Mouse (Mus musculus) neural tube, embryonic 14.5 days (tissue): ENCODE measurements around the gene Pdcd5. TPM values are rescaled to one million over a fixed set of nuclear protein-coding genes. Genes with fewer than 3 reads are reported as not detected.

Experiments used
- ATAC-seq: fragments of 200-750 bp; cut with Nextera tagmentation; 2 replicates; pipeline ENCODE4 v1.8.0; 2017; ENCODE audit warnings: low read depth, mild to moderate bottlenecking, moderate TSS enrichment, moderate library complexity
- H3K27ac ChIP-seq: fragments of 300-500 bp; sonication (generic); 2 replicates; pipeline ENCODE4 v1.5.1; 2014; ENCODE audit warnings: low read depth, mild to moderate bottlenecking, control low read depth, low read length, moderate library complexity, mixed read lengths
- H3K27me3 ChIP-seq: fragments of 300-500 bp; sonication (generic); 2 replicates; pipeline ENCODE4 v1.6.1; 2014; ENCODE audit warnings: low read length; ENCODE audit not compliant: control insufficient read depth, insufficient read depth
- H3K36me3 ChIP-seq: fragments of 300-500 bp; sonication (generic); 2 replicates; pipeline ENCODE4 v1.6.1; 2014; ENCODE audit warnings: low read length, mixed read lengths; ENCODE audit not compliant: control insufficient read depth, insufficient read depth
- H3K4me1 ChIP-seq: fragments of 300-500 bp; sonication (generic); 2 replicates; pipeline ENCODE4 v1.6.1; 2014; ENCODE audit warnings: low read length; ENCODE audit not compliant: control insufficient read depth, insufficient read depth
- H3K4me2 ChIP-seq: fragments of 300-500 bp; sonication (generic); 2 replicates; pipeline ENCODE4 v1.6.1; 2014; ENCODE audit warnings: mild to moderate bottlenecking, low read depth, low read length, control low read depth
- H3K4me3 ChIP-seq: fragments of 300-500 bp; sonication (generic); 2 replicates; pipeline ENCODE4 v1.5.1; 2014; ENCODE audit warnings: low read depth, low read length, control low read depth, mixed read lengths
- H3K9ac ChIP-seq: fragments of 300-500 bp; sonication (generic); replicated peaks from 2 replicates; pipeline ENCODE4 v1.6.1; 2014; ENCODE audit warnings: low read depth, mild to moderate bottlenecking, control low read depth, low read length, mixed read lengths
- H3K9me3 ChIP-seq: fragments of 300-500 bp; sonication (generic); 2 replicates; pipeline ENCODE4 v1.6.1; 2016; ENCODE audit warnings: low read length; ENCODE audit not compliant: control insufficient read depth
- WGBS: fragments of 180-500 bp; shearing (Covaris S2); extraction: QIAGEN DNeasy Blood & Tissue Kit; methylation state at CpG from one replicate; pipeline ENCODE4 v1.1.7; 2014; 5-methylcytosine and 5-hydroxymethylcytosine counted together
- polyA plus RNA-seq: library from polyadenylated mRNA; unstranded; fragments of >200 nt; fragmentation: Nextera tagmentation; extraction: Ambion mirVana; gene quantifications from 2 replicates; pipeline ENCODE4 v1.2.1, GENCODE M21; 2014

Pdcd5 gene
- polyA plus RNA-seq, 1 experiment from 2014 or later: 291 TPM

DNA sequence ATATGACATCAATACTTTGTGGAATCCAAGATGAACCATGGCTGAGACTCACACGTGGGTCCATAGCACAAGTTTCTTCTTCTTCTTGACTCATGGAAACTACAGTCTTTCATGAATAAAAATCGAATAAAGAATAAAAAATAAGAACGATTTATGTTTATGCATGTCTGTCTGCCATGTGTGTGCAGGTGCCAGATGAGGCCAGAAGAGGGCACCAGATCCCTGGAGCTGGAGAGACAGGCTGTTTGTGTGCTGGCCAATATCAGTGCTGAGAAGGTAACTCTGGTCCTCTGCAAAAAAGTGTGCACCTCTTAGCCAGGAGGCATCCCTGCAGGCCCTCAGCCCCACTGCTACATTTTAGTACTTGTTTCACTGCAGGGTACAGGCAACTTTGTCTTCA, 34.2 kb upstream of the Pdcd5 start:
- Histone ChIP-seq H3K36me3 (no peaks in the 10 kb centered on the region), H3K4me1 (no peaks in the 10 kb centered on the region), H3K9ac (no peak overlapping the region), H3K9me3 (no peaks in the 10 kb centered on the region), H3K27ac (no peak overlapping the region), H3K27me3 (no peaks in the 10 kb centered on the region), H3K4me2 (no peak overlapping the region), H3K4me3 (no peak overlapping the region)
- WGBS: 74% methylated on average over 3 of the region's 3 CpGs
- no peak for ATAC-seq

DNA sequence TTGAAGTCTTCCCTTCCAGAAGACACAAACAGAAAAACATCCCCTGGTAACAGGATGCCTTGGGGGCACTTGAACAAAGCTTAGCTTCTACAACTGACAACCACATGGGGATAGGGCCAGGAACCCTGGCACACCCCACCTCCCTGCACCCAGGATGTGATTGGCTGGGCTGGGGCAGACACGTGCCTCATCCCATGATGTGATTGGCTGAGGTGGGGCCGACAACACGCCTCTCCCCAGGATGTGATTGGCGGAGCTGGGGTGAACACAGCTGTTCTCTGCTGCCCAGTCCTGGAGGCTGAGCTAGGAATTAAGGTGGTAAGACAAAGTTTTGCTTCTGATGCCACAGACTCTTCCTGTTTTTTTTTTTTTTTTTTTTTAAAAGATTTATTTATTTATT, 31.7 kb upstream of the Pdcd5 start:
- H3K9me3 ChIP-seq: no peaks in the 10 kb centered on the region
- no peak overlapping the region for H3K9ac ChIP-seq
- no peak overlapping the region for H3K4me2 ChIP-seq
- WGBS: 83% methylated on average over 4 of the region's 4 CpGs
- ATAC-seq: no peak
- no peaks in the 10 kb centered on the region for H3K4me1 ChIP-seq
- no peak overlapping the region for H3K4me3 ChIP-seq
- H3K27ac ChIP-seq: no peak overlapping the region
- no peaks in the 10 kb centered on the region for H3K27me3 ChIP-seq
- H3K36me3 ChIP-seq: no peaks in the 10 kb centered on the region

DNA sequence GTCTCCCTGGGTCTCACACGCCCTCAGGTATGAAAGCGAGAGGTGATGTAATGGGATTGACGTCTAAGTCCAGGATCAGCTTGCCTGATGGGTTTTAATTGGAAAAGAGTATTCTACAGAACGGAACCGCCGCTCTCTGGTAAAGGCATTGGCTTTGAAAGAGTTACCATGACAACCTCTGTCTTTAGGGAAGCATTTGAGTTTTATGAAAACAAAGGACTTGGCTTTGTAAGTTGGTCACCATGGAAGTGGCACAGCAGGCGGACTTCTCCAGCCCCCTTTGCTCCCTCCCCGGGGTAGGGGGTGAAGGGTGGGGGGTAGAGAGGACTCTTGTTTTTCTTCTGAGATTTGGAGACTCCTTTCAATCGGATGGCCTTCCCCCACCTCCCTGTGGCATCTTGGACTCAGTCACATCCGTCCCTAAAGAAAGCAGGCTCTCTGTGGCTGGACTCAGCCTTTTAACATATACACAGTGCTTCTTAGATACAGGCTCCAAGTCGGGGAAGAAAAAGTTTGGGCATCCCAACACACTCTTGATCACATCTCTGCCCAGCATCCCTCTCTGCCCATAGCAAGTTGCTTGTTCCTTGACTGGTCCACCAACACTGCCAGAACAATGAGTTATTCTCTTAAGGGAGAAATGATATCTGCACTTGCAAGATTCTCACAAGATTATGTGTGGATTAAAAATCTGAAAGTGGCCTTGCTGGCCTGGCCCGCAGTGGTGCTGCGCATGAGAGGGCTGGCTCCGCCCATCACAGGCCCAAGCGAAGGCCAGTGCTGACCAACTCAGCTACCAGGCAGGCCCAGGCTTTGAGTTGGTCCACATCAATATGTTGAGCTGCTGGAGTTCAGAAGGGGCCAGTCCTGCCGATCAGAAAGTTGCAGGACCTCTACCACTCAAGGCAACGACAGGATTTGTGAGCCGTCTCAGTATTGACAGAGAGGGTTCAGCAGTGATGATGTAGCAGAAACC, 21.0 kb upstream of the Pdcd5 start:
- Histone ChIP-seq H3K4me2 (no peak overlapping the region), H3K36me3 (no peaks in the 10 kb centered on the region), H3K9me3 (no peaks in the 10 kb centered on the region), H3K9ac (no peak overlapping the region), H3K4me3 (no peak overlapping the region), H3K27ac (peak overlapping the region; percentile 78), H3K4me1 (peaks cover 10% of the 10 kb centered on the region; the same call in 1 of the 2 replicates), H3K27me3 (no peaks in the 10 kb centered on the region)
- WGBS: 31% methylated on average over 18 of the region's 18 CpGs
- peak; percentile 79 for ATAC-seq

DNA sequence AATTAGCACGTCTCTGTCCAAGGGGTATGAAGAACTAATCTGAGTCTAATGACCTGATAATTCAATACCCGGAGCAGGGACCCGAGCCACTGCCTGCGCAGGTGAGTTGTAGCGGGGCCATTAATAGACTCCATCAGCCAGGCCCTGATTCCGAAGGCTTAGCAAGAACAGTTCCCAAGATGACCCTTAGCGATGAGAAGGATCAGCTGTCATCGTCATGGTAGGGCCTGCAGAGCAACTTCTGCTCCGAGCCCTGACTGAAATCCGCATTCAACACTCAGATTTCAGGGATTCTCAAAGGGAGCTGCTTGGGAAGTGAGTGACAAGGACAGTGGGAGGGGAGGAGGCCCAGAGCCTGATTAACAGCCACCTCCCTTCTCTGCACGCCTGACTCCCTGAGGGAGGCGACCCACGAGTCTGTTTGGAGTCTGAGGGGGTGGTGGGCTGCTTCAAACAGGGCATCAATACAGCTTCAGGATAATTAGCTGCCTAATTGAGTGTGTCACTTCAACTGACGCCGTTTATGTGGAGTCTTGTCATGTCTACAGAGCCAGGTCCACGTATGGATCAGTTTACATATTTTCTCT, 16.6 kb upstream of the Pdcd5 start:
- WGBS: 48% methylated on average over 16 of the region's 16 CpGs
- Histone ChIP-seq H3K9me3 (no peaks in the 10 kb centered on the region), H3K4me3 (no peak overlapping the region), H3K36me3 (no peaks in the 10 kb centered on the region), H3K27ac (no peak overlapping the region), H3K4me1 (peaks cover 10% of the 10 kb centered on the region; the same call in 1 of the 2 replicates), H3K9ac (no peak overlapping the region), H3K4me2 (no peak overlapping the region), H3K27me3 (no peaks in the 10 kb centered on the region)
- ATAC-seq: no peak

DNA sequence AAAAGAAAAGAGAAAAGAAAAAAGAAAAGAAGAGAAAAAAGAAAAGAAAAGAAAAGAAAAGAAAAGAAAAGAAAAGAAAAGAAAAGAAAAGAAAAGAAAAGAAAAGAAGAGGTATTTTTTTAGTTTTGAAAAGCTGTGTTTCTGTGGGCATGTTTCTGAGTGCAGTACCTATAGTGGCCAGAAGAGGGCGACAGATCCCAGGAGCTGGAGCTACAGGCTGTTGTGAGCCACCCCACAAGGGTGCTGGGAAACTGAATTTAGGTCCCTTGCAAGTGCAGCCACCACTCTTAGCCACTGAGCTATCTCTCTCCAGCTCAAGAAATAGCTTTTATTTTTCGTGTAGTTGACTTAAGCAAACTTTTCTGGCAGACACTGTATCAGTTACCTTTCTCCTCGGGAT, 11.9 kb upstream of the Pdcd5 start:
- 57% methylated on average over 3 of the region's 3 CpGs for WGBS
- no peak for ATAC-seq
- Histone ChIP-seq H3K4me1 (0 out of 2 replicates have a peak, but pooled peaks cover 4% of the 10 kb centered on the region), H3K9ac (no peak overlapping the region), H3K4me2 (no peak overlapping the region), H3K27ac (no peak overlapping the region), H3K36me3 (no peaks in the 10 kb centered on the region), H3K9me3 (no peaks in the 10 kb centered on the region), H3K27me3 (no peaks in the 10 kb centered on the region), H3K4me3 (no peak overlapping the region)

GRCm38 (mm10) chr7:35657829-35658228, 10.5 kb upstream of the Pdcd5 start:
- H3K27ac ChIP-seq: no peak overlapping the region
- 48% methylated on average over 6 of the region's 6 CpGs for WGBS
- no peaks in the 10 kb centered on the region for H3K27me3 ChIP-seq
- no peak overlapping the region for H3K9ac ChIP-seq
- no peak overlapping the region for H3K4me2 ChIP-seq
- H3K36me3 ChIP-seq: no peaks in the 10 kb centered on the region
- no peak overlapping the region for H3K4me3 ChIP-seq
- H3K4me1 ChIP-seq: no peaks in the 10 kb centered on the region
- no peak for ATAC-seq
- H3K9me3 ChIP-seq: no peaks in the 10 kb centered on the region

DNA sequence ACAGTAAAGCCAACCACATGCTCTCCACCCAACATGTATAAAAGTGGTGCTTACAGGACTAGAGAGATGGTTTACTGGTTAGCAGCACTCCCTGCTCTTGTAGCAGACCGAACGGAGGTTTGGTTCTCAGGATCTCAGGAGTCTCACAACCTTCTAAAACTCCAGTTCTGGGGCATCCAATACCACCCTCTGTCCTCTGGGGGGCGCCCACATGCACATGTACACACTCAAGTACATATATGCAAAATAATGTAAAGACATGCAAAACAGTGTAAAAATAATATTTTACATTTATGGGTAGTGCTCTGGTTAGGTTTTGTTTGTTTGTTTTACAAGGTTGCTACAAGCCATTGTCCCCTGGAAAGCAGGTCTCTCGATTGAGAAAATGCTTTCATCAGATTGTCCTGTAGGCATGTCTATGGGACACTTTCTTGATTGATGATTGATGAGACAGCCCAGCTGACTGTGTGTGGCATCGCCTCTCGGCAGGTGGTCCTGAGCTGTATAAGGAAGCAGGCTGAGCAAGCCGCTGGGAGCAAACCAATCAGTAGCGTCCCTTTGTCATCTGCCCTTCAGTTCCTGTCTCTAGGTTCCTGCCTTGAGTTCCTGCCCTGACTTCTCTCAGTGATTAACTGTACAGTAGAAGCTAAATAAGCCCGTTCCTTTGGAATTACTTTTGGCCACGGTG, 4.4 kb upstream of the Pdcd5 start:
- WGBS: 83% methylated on average over 10 of the region's 10 CpGs
- H3K9me3 ChIP-seq: no peaks in the 10 kb centered on the region
- no peak overlapping the region for H3K4me2 ChIP-seq

DNA sequence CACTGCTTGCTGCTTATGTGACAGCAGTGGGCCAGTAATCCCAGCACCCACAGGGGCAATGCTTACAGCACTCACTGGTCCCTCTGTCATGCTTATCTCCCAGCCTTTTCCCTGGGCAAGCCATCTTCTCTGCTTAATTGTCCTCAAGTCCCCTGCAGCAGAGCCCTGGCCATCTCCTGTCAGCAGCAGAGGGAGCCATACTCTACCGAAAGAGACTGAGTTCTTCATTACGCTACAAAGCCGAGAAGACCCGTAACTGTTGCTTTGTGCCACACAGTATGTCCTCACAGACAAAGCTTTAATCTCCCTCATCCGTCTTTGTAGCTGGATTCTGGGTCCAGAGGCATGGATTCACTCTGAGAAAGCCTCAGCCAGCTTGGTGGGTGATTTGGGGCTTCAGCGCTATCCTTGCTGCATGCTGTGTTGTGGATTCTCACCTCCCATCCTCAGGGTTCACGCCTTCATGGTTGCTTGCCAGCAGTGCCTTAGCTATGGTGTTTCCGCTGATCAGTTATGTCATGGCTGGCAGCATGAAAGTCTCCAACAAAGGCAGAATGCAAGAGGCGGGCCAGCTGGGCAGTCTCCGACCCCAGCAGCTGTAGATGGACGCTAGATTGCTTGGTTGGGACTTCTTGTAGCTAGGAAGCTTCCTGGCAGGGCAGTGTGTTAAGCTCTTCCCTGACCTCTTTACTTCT, 3.5 kb upstream of the Pdcd5 start:
- WGBS: 80% methylated on average over 11 of the region's 11 CpGs
- Histone ChIP-seq H3K9me3 (no peaks in the 10 kb centered on the region), H3K9ac (no peak overlapping the region), H3K4me2 (no peak overlapping the region), H3K4me3 (no peak overlapping the region), H3K27me3 (no peaks in the 10 kb centered on the region), H3K27ac (no peak overlapping the region), H3K4me1 (no peaks in the 10 kb centered on the region), H3K36me3 (no peaks in the 10 kb centered on the region)
- ATAC-seq: no peak

More for the DNA sequence above, 4.4 kb upstream of the Pdcd5 start:
- Histone ChIP-seq H3K4me1 (no peaks in the 10 kb centered on the region), H3K27me3 (no peaks in the 10 kb centered on the region), H3K27ac (no peak overlapping the region), H3K36me3 (no peaks in the 10 kb centered on the region), H3K9ac (no peak overlapping the region), H3K4me3 (no peak overlapping the region)
- ATAC-seq: no peak
